Mouse (Mus musculus): ENCODE results near the gene Stra6.

Gene Stra6

DNA sequence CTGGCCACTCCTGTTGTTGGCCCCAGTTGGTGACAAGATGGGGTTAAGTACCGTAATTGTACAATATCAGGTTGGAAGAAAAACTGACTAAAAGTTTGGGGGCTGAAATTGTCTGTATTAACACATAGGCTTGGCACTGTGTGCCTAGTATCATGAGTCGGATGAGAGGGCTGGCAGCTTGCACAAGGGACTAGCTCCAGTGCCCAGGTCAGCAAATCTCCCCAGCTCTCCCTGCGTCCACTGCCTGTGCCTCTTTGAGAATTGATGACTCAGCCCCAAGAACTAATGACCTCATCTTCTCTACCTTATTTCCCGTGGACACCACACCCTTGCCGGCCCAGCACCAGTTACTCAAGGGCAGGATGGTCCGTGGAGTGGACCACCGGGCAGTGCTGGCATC is 13.7 kb upstream of the Stra6 start:
- DNase-seq (ENCODE audit: extremely low spot score), result no peak

GRCm38 (mm10) chr9:58051937-58052336 is 11.7 kb upstream of the Stra6 start:
- DNase-seq (ENCODE audit: extremely low spot score), result no peak

DNA sequence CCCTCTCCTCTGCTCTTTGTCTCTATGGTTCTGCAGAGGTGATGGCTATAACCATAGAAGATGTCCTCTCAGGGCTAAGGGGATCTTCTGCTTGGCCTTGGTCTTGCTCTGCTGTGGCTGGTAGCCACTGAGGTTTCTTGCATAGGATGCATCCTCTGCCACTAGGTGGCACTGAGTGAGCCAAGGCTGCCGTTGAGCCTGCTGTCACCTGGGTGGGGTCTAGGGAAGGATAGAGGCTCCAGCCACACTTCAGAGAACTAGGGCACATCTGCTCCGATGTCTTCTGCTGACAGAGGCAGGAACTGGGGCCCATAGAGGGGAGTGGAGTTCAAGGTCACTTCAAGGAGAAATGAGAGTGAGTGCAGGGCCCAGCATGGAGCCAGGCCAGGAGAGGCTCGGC is 10.5 kb upstream of the Stra6 start:
- DNase-seq (ENCODE audit: extremely low spot score), result peak; percentile 62

- DNase-seq (ENCODE audit: extremely low spot score), result no peak
These were observed 10.0 kb upstream of the Stra6 start for GRCm38 (mm10) chr9:58053544-58053943.

DNA sequence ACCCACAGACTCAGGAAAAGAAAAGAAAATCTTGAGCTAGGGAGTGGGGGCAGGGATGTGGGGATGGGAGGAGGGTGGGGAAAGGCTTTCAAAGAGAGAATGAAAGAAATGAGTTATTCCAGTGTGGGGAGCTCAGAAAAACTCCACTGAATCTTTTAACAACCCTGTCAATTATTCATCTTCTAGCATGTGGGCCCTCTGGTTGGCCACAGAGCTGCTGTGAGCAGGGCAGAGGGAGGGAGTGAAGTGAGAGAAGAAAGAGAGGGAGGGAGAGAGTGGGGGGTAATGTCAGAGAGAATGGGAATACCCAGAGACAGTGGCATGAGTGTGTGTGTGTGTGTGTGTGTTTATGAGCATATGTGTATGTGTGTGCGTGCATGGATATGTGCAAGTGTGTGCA is 9.6 kb upstream of the Stra6 start:
- DNase-seq (ENCODE audit: extremely low spot score), result no peak

GRCm38 (mm10) chr9:58055666-58056065 is 7.9 kb upstream of the Stra6 start:
- no peak for DNase-seq (ENCODE audit: extremely low spot score)

DNA sequence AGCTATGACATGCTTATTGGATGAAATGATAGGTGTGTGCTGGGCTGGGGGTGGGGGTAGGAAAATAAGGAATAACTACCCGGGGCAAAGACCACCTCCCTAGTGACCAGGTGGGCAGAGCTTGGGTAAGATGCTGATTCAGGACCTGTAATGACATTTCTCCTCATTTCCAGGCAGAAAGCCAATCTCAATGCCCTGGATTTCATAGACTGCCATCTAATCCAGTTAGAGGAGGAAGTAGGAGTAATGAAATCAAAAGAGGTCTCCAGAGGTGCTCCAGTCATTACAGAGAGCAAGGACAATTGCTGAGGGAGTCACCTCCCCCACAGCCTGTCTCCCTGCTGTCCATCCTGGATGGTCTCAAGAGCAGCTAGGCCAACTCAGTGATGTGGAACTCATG is 3.7 kb upstream of the Stra6 start:
- DNase-seq (ENCODE audit: extremely low spot score), result no peak

DNA sequence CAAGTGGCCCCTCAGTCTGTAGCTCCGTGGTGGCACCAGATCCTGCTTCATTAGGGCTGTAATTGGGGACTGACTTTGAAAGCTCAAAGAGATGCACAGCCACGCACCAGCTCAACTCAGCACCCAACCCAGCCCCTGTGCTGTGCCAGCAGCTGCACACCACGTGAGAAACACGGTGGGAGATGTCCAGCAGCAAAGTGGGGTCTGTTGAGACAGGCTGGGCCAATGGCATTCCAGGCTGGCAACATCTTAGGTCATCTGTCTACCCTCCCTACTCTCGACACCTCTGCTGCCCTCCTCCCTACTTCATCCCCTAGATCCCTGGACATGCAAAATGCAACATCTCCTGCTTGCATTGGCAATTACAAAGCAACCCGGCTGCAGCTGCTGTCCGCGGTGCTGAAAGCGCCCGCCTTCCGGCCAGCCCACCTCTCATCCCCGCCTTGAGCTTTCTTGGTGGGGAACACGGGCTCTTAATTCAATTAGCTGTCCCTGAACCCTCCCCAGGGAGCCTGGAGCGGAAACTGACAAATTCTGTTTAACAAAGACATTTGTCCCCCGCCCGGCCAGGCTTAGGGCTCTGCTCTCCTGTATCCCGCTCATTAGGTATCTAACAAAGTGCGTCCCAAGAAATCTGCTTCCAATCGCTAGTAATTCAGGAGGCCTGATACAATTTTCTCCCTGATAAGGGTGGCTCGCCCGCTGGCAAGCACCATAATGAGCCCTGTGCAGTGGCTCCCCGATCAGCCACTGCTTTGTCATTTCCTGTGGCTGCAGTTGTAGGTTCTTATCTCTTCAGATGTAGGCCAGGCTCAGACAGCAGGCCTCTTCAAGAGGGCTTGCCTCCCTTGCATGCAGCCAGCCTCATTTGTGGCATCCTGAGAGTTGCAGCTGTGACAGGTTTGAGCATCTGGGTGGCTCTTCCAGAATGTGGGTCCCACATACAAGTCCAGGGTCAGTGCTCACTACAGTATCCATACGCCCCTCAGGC is 2.6 kb upstream of the Stra6 start:
- DNase-seq (ENCODE audit: extremely low spot score), result peak; percentile 84

DNA sequence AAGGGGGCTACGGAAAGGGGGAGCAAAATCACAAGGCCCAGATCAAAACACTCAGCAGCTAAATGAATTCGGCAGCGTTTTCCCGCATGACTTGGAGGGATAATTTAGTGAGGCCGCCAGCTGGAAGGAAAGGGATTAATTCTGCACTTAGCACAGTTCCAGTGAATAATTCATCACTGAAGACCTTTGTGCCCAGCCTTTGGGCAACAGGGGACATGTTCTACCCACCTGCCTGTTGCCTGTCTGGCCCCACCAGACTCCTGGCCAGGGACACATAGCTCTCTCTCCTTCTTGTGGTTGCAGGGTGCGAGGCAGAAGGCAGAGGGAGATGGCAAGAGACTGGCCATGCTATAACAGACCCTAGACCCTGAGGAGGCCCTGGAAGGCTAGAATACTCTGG is 1.9 kb downstream of the Stra6 start:
- no peak for DNase-seq (ENCODE audit: extremely low spot score)

GRCm38 (mm10) chr9:58065977-58066730 is 2.6 kb downstream of the Stra6 start:
- no peak for DNase-seq (ENCODE audit: extremely low spot score)

DNA sequence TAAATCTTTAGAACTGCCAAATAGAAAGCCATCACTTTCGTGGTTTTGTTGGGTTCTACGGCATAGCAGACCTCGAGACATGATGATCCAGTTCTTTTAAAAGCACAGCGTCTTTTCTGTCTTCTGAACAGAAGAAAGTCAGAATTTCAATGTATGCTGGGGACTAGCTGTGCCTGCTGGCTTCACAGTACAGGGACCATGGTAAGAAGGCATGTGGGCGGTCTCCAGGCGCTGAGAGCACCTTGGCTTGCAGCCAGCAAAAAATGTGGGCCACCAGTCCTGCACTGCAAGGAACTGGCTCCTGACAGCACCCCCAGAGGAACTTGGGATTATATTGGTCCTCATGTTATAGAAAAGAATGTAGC is 3.1 kb downstream of the Stra6 start:
- DNase-seq (ENCODE audit: extremely low spot score), result no peak

DNA sequence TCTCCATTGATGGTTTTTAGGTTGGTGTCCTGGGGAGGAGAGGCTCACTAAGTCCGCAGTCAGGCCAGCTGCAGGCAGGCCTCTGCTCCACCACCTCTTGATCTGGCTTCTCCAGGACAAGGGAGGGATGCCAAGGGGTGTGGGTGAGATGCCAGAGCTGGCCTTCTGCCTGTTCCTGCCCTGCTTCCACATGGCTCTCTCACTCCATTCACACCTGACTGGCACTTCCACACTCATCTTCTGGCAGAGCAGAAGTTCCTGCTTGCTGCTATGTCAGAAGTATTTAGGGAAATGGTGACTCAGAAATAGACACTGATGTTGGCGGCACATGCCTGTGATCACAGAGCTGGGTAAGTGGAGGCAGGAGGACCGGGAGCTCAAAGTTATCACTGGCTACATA is 4.0 kb downstream of the Stra6 start:
- no peak for DNase-seq (ENCODE audit: extremely low spot score)

GRCm38 (mm10) chr9:58074561-58074960 is 11.0 kb downstream of the Stra6 start:
- no peak for DNase-seq (ENCODE audit: extremely low spot score)

GRCm38 (mm10) chr9:58084586-58084985 is 21.0 kb downstream of the Stra6 start:
- DNase-seq (ENCODE audit: extremely low spot score), result no peak

GRCm38 (mm10) chr9:58085074-58085473 is 21.5 kb downstream of the Stra6 start:
- no peak for DNase-seq (ENCODE audit: extremely low spot score)

DNA sequence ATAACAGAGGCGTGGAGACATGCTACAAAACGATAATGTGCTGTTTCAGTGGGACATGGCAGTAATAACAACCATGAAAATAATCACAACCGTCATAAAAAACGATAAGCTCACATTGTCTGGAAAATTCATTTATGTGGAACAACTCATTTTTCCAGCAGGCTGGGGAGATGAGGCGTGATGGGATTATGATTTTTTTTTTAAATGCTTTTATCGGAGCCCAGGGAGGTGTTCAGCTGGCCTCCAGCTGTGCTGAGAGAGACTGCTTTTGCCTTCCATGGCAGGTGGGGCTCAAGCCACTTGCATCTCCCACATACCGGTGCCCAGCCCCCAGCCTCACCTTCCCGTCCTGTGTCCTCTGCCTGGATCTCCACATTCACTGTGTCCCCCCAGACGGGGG is 22.6 kb downstream of the Stra6 start:
- DNase-seq (ENCODE audit: extremely low spot score), result no peak

DNA sequence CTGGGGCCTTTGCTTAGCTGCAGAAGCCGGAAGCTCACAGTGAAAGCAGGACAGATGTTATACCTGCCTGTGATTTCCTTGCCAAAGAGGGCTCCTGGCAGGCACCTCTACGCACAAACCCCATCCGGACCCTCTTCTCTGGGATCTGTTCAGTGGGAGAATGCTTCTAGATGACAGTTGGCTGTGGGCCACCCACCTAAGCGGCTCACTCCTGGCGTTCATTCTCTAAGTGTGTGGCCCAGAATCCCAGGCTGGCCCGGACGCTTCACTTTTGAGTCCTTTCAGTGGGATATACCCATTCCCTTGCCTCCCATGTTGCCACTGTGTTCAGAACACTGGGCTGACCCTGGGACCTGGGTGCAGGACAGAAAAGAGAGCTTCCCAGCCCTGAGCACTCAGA is 23.3 kb downstream of the Stra6 start:
- no peak for DNase-seq (ENCODE audit: extremely low spot score)

GRCm38 (mm10) chr9:58087277-58087998 is 23.9 kb downstream of the Stra6 start:
- no peak for DNase-seq (ENCODE audit: extremely low spot score)

- DNase-seq (ENCODE audit: extremely low spot score), result no peak
These were observed 28.2 kb downstream of the Stra6 start for GRCm38 (mm10) chr9:58091623-58092425.

GRCm38 (mm10) chr9:58092581-58093269 is 29.1 kb downstream of the Stra6 start:
- DNase-seq (ENCODE audit: extremely low spot score), result no peak

GRCm38 (mm10) chr9:58093776-58094175 is 30.2 kb downstream of the Stra6 start:
- DNase-seq (ENCODE audit: extremely low spot score), result no peak
